Mouse (Mus musculus) adipocyte (in vitro differentiated cells): ENCODE data around the gene Cux2.

Experiments
- DNase-seq: peaks from one replicate; pipeline ENCODE4 v3.0.0-alpha.2; 2016; ENCODE audit warnings: low spot score

Gene Cux2

GRCm38 (mm10) chr5:122059060-122060017 is 9.4 kb upstream of the Cux2 start:
- peak; percentile 34 for DNase-seq

DNA sequence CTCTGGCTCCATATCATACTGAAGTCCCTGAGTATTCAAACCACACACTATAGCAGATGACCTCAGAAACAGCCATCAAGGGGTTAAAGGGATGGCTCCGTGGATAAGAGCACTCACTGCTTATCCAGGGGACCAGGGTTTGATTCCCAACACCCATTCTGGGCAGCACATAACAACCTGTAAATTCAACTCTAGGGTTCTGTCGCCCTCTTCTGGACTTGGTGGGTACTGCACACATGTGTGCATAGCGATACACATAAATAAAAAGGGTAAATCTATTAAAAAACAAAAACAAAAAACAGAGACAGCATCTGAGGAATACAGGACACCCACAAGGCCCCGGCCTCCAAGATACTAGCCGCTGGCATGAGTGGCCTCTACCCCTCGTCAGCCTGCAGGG is 7.7 kb upstream of the Cux2 start:
- DNase-seq: no peak

DNA sequence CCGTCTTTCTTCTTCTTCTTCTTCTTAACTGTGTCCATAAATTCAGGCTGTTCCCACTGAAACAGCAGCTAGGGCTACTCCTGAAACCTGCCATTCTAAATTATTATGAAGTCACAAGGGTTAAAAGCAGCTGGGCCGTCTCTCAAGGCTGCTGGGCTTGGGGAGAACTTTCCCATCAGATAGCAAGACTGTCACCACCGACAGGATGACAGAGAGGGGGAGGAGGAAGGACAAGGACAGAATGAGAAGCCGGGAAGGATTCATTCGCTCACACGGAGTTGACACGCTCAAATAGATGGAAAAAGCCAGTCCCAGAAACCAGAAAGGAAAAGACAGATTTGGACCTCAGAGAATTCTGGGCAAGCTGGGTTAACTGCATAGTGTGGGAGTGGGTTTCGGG is 6.7 kb upstream of the Cux2 start:
- DNase-seq: no peak

DNA sequence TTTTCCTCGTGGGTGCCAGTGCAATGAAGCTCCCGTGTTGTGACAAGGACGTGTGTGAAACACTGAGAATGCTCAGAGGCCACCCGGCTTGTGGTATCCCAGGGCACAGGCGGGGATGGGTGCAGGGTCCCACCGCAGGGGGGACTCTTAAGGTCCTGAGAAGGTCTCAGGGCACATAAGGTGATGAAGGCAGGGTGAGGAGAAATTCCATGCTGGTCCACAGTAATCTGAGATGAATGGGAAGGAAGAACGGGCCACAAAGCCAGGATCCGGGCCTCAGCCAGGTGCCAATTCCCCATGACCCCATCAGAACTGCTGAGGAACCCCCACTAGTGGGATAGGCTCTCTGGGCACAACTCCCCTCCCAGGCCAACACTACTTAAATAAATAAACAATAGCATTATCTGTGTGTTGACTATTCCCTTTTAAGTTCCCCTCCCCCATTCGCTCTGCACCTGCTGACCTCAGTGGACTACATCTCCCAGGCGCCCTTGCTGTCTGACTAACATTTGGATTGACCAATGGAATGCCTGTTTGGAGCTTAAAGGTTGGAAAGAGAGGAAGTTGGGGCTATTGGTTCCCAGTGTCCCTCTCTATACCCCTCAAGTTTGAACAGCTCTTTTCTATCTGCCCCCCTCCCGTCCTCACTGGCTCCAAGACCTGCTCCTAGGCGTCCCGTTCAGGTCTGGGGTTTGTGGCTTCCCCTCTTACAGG is 4.4 kb upstream of the Cux2 start:
- DNase-seq: no peak

GRCm38 (mm10) chr5:122053587-122053986 is 3.7 kb upstream of the Cux2 start:
- no peak for DNase-seq

GRCm38 (mm10) chr5:122050832-122051105 is 867 bp upstream of the Cux2 start:
- no peak for DNase-seq

- no peak for DNase-seq
Measured at GRCm38 (mm10) chr5:122049664-122050016, 262 bp downstream of the Cux2 start.

GRCm38 (mm10) chr5:122048686-122049663 is 927 bp downstream of the Cux2 start:
- no peak for DNase-seq

GRCm38 (mm10) chr5:122048252-122048651 is 1.6 kb downstream of the Cux2 start:
- DNase-seq: no peak

DNA sequence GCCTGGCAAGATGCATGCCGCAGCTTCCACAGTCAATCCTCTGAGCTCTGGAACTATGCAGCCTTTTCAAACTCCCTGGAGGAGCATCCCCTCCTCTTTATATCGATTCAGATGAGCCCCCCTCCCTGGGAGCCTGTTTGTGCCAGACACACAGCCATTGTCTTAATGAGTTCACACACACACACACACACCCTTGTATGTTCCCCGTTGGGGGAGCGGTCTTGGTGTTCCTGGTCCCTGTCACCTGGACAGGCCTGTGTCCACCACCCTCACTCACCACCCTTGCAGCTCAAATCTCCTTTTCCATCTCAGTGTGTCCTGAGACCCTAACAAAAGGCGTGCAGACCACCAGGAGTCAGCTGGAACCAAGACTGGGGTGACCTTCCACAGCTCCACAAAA is 2.1 kb downstream of the Cux2 start:
- no peak for DNase-seq

DNA sequence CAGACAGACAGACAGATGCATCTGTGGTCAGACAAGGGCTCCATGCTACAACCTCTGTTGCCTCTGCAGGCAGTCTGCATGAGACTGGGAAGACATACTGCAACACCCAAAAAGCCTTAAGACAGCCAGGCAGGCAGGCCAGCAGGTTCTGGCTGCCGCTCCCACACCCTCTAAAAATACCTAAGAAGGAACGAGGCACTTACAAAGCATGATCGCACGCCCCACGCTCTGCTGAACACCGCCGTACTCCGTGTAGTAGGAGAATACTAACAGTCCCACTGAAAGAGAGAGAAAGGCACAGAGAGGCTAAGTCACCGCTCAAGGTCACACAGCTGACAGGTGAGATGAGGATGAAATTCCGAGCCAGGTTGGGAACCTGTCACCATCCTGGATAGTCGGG is 6.3 kb downstream of the Cux2 start:
- no peak for DNase-seq

- no peak for DNase-seq
Measured at GRCm38 (mm10) chr5:122035278-122035677, 14.6 kb downstream of the Cux2 start.

DNA sequence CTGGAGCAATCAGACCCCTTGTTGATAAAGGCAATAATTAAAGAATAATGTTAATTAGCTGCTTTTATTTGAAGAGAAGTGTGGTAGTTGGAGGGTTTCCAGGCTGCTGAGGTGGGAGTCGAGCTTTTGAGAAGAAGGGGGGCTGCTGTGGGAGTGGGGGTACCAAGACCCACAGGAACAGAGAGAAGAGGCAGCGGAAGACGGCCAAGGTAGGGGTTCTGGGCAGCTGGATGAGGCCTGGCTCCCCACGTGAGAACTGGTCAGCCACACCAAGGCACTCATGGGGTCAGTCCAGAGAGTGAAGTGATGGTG is 16.8 kb downstream of the Cux2 start:
- DNase-seq: no peak

DNA sequence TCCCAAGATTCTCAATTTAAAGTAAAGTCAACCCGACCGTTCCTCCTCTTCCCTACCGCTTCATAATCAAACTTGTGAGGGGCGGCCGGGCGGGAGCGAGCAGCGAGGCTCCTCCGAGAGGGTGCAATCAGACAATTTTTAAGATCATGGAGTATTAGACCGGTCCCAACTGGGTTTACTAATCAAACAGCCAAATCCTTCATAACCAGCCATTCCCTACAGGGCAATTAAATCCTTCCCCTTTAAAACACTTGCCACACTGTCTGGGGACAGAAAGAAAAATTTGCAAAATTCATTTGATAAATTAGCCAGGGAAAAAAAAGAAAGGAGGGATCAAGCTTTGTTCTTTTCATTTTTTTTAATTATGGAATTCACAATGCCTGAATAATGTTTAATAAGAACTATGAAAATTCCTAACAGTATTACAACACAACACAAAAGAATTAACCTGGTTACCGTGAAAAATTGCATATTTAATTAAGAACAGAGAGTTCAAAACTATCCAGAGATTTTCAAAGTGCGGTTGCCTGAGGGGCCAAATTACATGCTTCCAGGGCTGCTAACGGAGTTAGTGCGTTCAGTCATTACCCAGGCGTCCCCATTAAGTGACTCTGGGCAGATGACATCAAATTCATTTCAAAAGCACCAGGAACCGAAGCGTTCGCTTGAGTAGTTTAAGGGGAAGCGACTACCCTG is 17.3 kb downstream of the Cux2 start:
- no peak for DNase-seq

DNA sequence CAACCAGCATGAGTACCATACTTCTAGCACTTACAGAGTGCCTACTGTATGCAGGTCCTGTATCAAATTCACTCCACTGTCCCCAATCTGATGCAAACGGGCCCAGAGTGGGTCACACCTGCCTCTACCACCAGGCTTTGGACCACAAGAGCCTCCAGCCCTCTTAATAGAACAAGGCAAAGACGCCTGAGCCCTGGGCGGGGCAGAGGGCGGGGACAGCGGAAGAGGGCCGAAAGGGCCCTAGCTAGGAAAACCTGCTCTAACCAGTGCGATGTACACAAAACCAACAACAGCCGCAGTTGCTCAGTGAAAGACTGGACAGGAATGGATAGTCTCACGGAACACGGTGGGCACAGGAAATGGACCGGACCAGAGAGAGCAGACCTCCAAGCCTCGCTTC is 18.8 kb downstream of the Cux2 start:
- no peak for DNase-seq

- no peak for DNase-seq
Measured at GRCm38 (mm10) chr5:122030640-122031039, 19.3 kb downstream of the Cux2 start.

DNA sequence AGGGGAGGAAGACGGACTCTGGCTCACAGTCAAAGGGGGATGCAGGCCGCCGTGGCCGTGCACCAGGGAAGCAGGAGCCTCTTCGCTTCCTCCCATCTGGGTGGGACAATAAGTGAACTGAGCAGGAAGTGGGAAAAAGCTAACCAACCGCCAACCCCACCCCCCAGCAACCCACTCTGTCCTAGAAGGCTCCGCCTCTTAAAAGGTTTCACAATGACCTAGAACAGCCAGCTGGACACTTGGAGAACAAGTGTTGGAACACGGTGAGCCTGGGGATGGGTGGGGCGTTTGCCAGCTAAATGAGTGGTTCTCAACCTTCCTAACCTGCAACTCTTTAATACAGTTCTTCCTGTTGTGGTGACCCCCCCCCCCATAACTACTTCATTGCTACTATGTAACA is 23.1 kb downstream of the Cux2 start:
- no peak for DNase-seq

DNA sequence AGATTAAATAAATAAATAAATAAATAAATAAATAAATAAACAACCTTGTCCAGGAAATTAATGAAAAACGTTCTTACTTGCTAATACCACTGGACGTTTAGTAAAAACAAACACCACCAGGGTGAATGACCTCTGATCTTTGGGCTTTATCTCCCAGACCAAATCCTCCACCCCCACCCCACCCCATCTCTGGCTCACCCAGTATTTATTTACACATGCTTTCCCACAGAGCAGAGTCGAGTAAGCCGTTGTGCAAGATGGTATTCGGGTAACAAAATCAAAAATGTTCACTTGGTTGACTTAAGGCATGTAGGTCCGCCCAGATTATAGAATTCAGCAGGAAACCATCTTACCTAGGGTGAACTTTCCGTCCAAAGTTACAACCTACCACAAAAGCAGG is 23.6 kb downstream of the Cux2 start:
- no peak for DNase-seq

GRCm38 (mm10) chr5:122025117-122025516 is 24.8 kb downstream of the Cux2 start:
- DNase-seq: no peak

GRCm38 (mm10) chr5:122019288-122019687 is 30.6 kb downstream of the Cux2 start:
- DNase-seq: no peak

GRCm38 (mm10) chr5:122017778-122018177 is 32.1 kb downstream of the Cux2 start:
- DNase-seq: no peak

GRCm38 (mm10) chr5:122017269-122017668 is 32.6 kb downstream of the Cux2 start:
- no peak for DNase-seq
